Mouse (Mus musculus) ovary, adult 10 weeks (tissue): ENCODE results near the gene Hist2h2ac. TPM values are rescaled to one million over a fixed set of nuclear protein-coding genes. Genes with fewer than 3 reads are reported as not detected.

Experiments
- polyA plus RNA-seq: library from polyadenylated mRNA; stranded (reverse); fragments of 350-450 nt; fragmentation: Illumina TruSeq; extraction: RNeasy Lipid Tissue Mini Kit (QIAGEN cat#74804); gene quantifications from one replicate; pipeline ENCODE4 v1.2.3, GENCODE M21; 2014

Hist2h2ac gene
- not detected for polyA plus RNA-seq

DNA sequence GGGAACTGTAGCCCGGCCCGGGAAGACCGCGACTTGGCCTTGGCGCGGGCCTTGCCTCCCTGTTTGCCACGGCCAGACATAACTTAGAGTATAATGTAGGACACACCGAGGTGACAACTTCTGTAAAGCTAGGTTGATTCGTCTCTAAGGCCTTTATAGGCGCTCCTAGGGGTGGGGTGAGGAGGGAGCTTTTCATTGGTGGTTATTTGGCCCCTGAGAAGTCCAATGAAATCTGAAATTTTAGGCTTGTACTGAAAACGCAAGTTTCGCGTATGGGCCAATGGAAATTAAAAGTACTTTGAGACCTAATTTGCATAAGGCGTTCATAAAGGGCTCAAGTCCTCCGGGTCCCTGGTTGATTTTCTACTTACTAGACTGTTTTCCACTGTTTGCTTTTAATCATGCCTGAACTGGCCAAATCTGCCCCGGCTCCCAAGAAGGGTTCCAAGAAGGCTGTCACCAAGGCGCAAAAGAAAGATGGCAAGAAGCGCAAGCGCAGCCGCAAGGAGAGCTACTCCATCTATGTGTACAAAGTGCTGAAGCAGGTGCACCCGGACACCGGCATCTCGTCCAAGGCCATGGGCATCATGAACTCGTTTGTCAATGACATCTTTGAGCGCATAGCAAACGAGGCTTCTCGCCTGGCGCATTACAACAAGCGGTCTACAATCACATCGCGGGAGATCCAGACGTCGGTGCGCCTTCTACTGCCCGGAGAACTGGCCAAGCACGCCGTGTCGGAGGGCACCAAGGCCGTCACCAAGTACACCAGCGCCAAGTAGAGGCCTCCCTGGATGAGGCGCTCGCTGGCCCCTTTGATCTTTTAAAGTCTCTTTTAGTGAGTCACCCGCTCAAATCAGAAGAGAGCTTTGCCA lies at the start of gene Hist2h2ac, which contains the start of gene Hist2h2be:
TSS of gene Hist2h2ac (minus strand) at position 116 of the 875 bp plus-strand sequence.
TSS of gene Hist2h2be (plus strand) at position 355 of the 875 bp plus-strand sequence.

DNA sequence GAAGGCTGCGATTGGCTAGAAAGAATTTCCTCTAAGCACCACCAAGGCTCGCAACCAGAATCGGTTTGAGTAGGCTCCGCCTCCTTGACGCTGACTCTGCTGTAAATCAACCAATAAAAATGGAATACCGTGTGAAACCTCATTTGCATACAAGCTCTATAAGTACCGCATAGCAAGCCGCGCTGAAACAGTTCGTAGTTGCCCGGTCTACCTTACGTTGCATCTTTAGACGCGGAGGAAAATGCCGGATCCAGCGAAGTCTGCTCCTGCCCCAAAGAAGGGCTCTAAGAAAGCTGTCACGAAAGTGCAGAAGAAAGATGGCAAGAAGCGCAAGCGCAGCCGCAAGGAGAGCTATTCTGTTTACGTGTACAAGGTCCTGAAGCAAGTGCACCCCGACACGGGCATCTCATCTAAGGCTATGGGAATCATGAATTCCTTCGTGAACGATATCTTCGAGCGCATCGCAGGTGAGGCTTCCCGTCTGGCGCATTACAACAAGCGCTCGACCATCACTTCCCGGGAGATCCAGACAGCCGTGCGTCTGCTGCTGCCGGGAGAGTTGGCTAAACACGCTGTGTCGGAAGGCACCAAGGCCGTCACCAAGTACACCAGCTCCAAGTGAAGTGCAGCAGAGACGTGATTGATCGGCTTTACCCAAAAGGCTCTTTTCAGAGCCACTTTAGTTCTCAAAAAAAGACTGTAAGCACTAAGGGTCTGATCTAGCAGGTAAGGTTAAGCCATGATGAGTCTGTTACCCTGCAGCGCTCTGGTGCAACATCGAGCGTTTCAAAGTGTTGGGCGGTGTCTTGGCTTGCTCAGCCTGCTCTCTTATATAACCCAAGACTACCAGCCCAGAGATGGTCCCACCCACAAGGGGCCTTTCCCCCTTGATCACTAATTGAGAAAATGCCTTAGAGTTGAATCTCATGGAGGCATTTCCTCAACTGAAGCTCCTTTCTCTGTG lies 49.1 kb upstream of the Hist2h2ac start, which contains the start of gene Hist2h2bb:
TSS of gene Hist2h2bb (plus strand) at position 242 of the 964 bp plus-strand sequence.

DNA sequence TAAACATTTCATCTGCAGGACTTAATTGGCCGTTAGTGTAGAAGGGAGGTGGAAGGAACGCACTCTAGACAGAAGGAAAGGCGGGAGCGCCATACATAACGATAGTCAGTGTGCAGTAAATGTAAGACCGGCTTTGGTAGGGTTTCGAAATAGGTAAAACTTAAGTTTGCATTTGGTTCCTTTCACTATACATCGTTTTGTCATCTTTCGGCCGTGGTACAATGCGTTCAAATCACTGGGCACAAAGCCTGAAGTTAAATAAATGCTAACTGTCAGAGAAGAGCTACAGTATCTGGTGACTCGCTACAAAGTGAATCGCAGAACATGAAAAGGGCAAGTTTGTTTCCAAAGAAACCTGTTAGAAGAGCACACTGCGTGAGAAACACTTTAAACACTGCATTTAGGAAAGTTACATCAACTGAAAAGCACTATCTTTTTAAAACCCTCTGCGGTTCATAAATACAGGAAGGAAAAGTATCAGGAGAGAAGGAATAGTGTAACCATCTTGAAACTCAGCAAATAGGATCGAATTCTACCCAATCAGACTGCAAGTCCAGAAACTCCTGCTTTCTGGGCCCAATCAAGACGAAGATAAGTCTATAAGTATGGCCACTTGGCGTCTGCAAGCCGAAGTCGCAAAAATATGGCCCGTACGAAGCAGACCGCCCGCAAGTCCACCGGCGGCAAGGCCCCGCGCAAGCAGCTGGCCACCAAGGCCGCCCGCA lies 47.5 kb upstream of the Hist2h2ac start, which contains the start of gene Hist2h3b:
TSS of gene Hist2h3b (plus strand) at position 604 of the 725 bp plus-strand sequence.

DNA sequence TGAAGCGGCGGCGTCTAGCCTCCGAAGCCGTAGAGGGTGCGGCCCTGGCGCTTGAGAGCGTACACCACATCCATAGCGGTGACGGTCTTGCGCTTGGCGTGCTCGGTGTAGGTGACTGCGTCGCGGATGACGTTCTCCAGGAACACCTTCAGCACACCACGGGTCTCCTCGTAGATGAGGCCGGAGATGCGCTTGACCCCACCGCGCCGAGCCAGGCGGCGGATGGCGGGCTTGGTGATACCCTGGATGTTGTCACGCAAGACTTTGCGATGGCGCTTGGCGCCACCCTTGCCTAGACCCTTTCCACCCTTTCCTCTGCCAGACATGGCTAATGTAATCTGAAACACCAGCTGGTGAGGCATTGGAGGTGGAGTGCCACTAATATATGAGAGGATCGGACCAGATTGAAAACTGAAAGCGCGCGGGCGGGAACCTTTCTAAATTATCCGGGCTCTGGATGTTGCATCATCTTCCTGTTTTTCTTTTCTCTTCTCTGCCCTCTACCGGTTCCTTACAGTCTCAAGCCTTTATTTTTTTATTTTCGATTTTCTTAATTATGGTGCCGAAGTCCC lies 42.4 kb upstream of the Hist2h2ac start, which contains the start of gene Hist2h4:
TSS of gene Hist2h4 (minus strand) at position 333 of the 572 bp plus-strand sequence.

DNA sequence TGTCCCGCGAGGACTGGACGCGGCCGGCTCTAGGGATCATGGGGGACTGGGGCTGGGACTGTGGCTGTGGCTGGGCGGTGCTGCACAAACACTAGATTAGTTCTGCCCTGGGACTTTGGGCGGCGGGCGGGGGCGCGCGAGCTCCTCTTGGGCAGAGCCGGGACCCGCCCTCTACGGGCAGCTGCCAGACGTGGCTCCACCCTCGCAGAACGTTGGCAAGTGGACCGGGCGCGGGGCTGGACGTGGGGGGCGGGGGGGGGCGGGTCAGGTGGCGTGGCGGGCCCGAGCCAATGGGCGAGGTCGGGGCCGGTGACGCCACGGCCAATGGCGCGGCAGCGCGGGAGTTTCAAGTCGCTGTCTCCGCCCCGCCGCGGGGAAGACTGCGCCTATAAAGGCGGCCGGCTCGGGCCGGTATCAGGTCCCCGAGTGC lies 25.8 kb upstream of the Hist2h2ac start, which contains the start of gene Hist2h3c1:
TSS of gene Hist2h3c1 (plus strand) at position 259 of the 430 bp plus-strand sequence.

DNA sequence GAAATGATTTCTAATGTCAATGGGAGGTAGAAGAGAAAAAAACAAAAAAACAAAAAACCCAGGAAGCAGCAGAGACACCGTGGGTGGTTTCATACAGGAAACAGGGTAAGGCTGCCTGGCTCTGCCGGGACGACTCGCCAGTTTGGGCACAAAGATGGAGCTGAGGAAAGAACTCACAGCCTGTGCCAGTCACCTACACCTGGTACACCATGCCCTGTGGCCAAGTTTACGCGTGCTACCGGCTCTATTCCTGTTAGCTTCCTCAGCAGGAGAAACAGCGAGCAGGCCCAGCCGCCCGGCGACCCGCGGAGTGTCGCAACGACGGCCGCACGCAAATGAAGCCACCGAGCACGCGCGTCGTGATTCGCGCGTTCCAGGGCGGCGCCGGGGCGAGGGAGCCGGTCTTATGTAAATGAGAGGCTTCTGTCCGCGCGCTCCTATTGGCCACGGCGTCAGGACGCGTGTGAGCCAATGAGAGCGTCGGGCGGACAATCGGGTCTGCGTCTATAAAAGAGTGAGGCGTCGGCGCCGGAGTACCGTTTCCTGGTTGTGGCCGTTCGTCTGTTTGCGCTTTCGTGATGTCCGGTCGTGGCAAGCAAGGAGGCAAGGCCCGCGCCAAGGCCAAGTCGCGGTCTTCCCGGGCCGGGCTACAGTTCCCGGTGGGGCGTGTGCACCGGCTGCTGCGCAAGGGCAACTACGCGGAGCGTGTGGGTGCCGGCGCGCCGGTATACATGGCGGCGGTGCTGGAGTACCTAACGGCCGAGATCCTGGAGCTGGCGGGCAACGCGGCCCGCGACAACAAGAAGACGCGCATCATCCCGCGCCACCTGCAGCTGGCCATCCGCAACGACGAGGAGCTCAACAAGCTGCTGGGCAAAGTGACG lies 24.6 kb upstream of the Hist2h2ac start, which contains the start of gene Hist2h2aa1:
TSS of gene Hist2h2aa1 (plus strand) at position 495 of the 884 bp plus-strand sequence.

DNA sequence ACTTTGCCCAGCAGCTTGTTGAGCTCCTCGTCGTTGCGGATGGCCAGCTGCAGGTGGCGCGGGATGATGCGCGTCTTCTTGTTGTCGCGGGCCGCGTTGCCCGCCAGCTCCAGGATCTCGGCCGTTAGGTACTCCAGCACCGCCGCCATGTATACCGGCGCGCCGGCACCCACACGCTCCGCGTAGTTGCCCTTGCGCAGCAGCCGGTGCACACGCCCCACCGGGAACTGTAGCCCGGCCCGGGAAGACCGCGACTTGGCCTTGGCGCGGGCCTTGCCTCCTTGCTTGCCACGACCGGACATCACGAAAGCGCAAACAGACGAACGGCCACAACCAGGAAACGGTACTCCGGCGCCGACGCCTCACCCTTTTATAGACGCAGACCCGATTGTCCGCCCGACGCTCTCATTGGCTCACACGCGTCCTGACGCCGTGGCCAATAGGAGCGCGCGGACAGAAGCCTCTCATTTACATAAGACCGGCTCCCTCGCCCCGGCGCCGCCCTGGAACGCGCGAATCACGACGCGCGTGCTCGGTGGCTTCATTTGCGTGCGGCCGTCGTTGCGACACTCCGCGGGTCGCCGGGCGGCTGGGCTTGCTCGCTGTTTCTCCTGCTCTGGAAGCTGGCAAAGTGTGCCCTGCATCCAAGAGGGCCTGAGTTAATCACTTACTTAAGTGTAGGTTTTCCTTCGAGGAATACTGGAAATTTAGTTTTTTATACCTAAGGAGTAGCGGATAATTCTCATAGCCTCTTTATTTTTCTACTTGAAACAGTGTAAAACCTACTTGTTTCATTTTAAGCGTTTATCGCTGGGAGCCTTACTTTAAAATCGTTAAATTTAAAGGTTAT lies 19.5 kb upstream of the Hist2h2ac start, which contains the start of gene Hist2h2aa2:
TSS of gene Hist2h2aa2 (minus strand) at position 328 of the 850 bp plus-strand sequence.

DNA sequence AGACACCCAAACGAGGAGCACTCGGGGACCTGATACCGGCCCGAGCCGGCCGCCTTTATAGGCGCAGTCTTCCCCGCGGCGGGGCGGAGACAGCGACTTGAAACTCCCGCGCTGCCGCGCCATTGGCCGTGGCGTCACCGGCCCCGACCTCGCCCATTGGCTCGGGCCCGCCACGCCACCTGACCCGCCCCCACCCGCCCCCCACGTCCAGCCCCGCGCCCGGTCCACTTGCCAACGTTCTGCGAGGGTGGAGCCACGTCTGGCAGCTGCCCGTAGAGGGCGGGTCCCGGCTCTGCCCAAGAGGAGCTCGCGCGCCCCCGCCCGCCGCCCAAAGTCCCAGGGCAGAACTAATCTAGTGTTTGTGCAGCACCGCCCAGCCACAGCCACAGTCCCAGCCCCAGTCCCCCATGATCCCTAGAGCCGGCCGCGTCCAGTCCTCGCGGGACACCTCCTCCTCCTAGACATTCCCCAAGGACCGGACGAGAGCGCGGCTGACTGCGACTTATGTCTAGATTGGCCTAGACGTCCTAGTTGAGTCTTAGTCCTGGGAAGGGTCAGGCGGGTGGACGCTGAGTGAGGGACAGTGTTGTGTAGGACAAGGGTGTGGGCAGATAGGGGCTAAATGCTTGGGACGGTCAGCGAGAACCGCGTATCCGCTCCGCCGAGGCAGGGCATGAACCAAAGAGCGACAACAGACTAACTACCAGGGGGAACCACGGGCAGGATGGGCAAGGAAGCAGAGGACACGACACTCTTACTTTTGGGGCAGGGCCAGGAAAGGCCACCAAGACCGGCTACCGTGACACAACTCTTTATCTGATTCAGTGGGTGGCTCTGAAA lies 18.5 kb upstream of the Hist2h2ac start, which contains the start of gene Hist2h3c2:
TSS of gene Hist2h3c2 (minus strand) at position 174 of the 840 bp plus-strand sequence.

DNA sequence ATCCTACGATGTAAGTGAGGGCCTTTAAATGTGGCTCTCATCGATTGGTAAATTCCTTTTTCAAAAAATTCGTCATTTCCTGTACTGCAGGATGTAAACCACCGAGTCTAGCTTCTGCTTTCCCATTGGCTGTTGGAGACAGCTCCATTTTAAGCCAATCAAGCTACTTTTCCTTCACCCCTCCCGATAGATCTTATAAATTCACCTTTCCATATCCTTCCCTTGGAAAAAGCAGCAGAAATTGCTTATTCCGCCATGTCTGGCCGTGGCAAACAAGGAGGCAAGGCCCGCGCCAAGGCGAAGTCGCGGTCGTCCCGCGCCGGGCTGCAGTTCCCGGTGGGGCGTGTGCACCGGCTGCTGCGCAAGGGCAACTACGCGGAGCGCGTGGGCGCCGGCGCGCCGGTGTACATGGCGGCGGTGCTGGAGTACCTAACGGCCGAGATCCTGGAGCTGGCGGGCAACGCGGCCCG lies 984 bp downstream of the Hist2h2ac start, which contains the start of the genes Bola1 and Hist2h2ab:
TSS of gene Bola1 (minus strand) at position 49 of the 470 bp plus-strand sequence.
TSS of gene Hist2h2ab (plus strand) at position 205 of the 470 bp plus-strand sequence.

DNA sequence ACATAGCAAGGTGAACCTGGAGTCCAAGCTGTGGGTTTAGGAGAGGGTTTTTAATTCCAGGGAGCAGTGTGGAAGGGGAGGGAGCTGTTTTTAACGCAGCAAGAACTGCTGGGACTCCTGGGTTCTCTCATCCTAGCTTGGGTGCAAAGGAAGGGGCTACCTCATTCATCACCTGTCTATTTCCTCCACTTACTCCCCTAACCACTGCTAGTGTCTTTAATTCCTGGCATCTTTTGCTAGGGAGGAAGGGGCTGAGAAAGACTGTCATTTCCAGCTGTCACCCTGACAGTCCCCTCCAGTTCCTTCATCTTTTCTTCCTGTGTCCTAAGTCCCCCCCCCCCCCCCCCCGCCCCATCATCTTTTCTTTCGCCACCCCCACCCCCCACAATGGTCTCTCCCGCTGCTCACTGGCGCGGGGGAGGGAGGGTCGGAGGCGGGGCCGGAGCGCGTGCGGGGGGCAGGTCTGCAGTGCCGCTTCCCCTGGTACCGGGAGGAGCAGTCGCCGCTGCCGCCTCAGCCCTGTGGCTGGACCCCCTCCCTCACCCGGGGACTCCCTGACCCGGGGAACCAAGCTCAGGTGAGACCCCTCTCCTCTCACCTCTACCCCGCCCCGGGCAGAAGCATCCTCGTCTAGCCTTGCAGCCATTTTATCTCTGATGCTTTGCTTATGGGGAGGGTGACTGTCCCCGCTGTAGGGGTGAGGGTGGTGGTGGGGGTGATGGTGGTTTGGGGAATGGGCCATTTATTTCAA lies 39.8 kb downstream of the Hist2h2ac start, which contains the start of gene Sv2a:
TSS of gene Sv2a (plus strand) at position 425 of the 751 bp plus-strand sequence.

DNA sequence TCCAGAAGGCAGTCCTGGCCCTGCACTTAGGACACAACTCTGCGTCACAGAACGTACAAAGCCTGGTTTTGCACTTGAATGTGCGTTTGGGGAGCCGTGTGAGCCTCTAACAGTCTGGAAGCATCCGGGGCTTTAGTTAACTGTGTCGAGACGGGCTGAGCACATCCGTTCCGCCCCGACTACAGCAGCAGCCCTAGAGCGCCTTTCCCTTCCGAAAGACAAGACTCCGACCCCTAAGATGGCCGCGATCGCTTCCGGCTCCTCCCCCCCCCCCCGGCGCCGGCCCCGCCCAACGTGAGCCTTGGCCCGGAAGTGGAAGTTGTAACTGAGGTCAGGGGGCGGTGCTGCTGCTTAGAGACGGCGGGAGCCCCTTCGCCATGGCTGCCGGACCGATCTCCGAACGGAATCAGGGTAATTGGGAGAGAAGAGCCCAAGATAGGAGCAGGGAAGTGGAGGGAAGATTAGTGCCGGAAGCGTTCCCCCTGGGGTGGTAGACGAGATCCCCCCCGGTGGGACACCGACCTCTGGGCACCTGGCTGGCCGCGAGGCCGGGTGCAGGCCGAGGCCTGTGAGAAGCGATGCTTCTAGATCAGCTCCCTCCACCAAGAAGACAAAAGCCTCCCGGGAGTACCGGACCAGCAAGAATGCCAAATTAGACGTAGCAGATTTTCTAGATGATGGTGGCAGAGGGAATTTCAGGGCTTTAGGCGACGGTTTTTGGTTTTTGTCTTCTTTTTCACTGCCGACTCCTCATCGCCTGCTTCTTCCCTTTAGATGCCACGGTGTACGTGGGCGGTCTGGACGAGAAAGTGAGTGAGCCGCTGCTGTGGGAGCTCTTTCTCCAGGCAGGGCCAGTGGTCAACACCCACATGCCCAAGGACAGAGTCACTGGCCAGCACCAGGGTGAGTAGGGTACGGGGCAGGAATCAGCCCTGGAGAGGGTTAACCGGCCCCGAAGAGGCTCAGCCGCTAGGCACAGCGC lies 48.2 kb downstream of the Hist2h2ac start, which contains the start of gene Sf3b4:
TSS of gene Sf3b4 (plus strand) at position 136 of the 982 bp plus-strand sequence.

